Mouse (Mus musculus): ENCODE data around the gene Igfbpl1.

Igfbpl1 gene

GRCm38 (mm10) chr4:45822781-45823575, 3.7 kb downstream of the Igfbpl1 start:
- no peak for DNase-seq (ENCODE audit: low read depth)

- peak; percentile 9 for DNase-seq (ENCODE audit: low read depth)
Observed at GRCm38 (mm10) chr4:45821995-45822394, 4.7 kb downstream of the Igfbpl1 start.

- DNase-seq (ENCODE audit: low read depth), result peak; percentile 43
Observed at GRCm38 (mm10) chr4:45820074-45820830, 6.5 kb downstream of the Igfbpl1 start.

- DNase-seq (ENCODE audit: low read depth), result no peak
Observed at GRCm38 (mm10) chr4:45819208-45819931, 7.4 kb downstream of the Igfbpl1 start.

GRCm38 (mm10) chr4:45818814-45819207, 7.9 kb downstream of the Igfbpl1 start:
- DNase-seq (ENCODE audit: low read depth), result no peak

- DNase-seq (ENCODE audit: low read depth), result peak; percentile 23
Observed at GRCm38 (mm10) chr4:45815542-45815941, 11.2 kb downstream of the Igfbpl1 start.

GRCm38 (mm10) chr4:45811250-45811649, 15.5 kb downstream of the Igfbpl1 start:
- DNase-seq (ENCODE audit: low read depth), result no peak

GRCm38 (mm10) chr4:45808034-45808433, 18.7 kb downstream of the Igfbpl1 start:
- no peak for DNase-seq (ENCODE audit: low read depth)

- DNase-seq (ENCODE audit: low read depth), result no peak
Observed at GRCm38 (mm10) chr4:45802900-45803299, 23.8 kb downstream of the Igfbpl1 start.

GRCm38 (mm10) chr4:45799956-45800537, 26.7 kb downstream of the Igfbpl1 start:
- no peak for DNase-seq (ENCODE audit: low read depth)

GRCm38 (mm10) chr4:45798964-45799363, 27.8 kb downstream of the Igfbpl1 start, which contains the start of gene Aldh1b1:
Gene Aldh1b1 (plus strand): TSS chr4:45799022.
- DNase-seq (ENCODE audit: low read depth), result no peak

- DNase-seq (ENCODE audit: low read depth), result no peak
Observed at GRCm38 (mm10) chr4:45796760-45797159, 30.0 kb downstream of the Igfbpl1 start.

GRCm38 (mm10) chr4:45795191-45795811, 31.4 kb downstream of the Igfbpl1 start:
- DNase-seq (ENCODE audit: low read depth), result no peak

- DNase-seq (ENCODE audit: low read depth), result no peak
Observed at GRCm38 (mm10) chr4:45790018-45790417, 36.7 kb downstream of the Igfbpl1 start.

GRCm38 (mm10) chr4:45789263-45789958, 37.3 kb downstream of the Igfbpl1 start:
- peak; percentile 28 for DNase-seq (ENCODE audit: low read depth)

- DNase-seq (ENCODE audit: low read depth), result peak; percentile 7
Observed at GRCm38 (mm10) chr4:45788446-45789081, 38.2 kb downstream of the Igfbpl1 start.

- no peak for DNase-seq (ENCODE audit: low read depth)
Observed at GRCm38 (mm10) chr4:45786674-45787073, 40.0 kb downstream of the Igfbpl1 start.

- no peak for DNase-seq (ENCODE audit: low read depth)
Observed at GRCm38 (mm10) chr4:45785959-45786358, 40.8 kb downstream of the Igfbpl1 start.

GRCm38 (mm10) chr4:45783671-45784070, 43.1 kb downstream of the Igfbpl1 start:
- DNase-seq (ENCODE audit: low read depth), result no peak

GRCm38 (mm10) chr4:45771619-45772018, 55.1 kb downstream of the Igfbpl1 start:
- peak; percentile 63 for DNase-seq (ENCODE audit: low read depth)

Data from 416B (cell line).